Mouse (Mus musculus) monocyte, adult 2 months (primary cell): Measurements from ENCODE around the gene Slc25a20.

ENCODE experiments used
- DNase-seq, 2 experiments: peaks; one replicate each; pipeline ENCODE4 v3.0.0; 2022; ENCODE audit warnings: low spot score in 2 of 2, low read depth in 1 of 2

Gene Slc25a20

GRCm38 (mm10) chr9:108732462-108732861 lies 70.6 kb downstream of the Slc25a20 start:
- no peak for DNase-seq
